Mouse (Mus musculus): ENCODE data around the gene Adamtsl5. TPM values are rescaled to one million over a fixed set of nuclear protein-coding genes. Genes with fewer than 3 reads are reported as not detected.

The Adamtsl5 gene
- total RNA-seq, 2 experiments from 2014 or later, result 7.5 to 10.0 TPM

DNA sequence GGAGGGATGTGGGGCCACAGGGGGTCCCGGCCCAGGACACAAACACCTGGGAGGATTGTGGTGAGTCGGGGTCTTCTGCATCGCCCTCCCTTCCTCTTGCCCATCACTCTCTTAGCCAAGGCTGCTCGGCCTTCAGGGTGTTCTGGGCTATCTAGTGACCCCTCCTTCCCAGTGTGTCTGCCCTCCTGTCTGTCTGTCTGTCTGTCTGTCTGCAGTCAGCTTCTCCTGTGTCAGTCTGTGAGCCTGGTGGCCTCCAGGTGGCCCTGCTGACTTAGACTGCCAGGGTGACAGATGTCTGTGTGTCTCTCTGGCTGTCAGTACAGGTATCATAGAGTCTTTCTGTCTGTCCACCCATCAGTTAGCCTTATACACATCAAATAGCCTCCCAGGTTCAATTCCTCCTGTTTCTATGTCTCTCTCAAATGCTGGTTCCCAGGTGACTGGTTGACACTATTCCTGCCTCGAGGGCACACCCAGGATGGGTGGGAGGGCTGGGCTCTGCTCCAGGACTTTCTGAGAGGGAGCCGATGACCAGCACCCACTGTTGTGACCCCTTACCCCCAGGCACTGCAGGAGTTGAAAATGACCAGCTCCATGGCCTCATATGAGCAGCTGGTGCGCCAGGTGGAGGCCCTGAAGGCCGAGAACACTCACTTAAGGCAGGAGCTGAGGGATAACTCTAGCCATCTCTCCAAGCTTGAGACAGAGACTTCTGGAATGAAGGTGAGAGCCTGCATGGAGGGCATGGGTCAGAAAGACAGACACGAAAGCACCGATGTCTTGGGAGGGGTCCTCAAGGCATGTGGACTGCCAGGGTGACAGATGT, 46.7 kb downstream of the Adamtsl5 start:
- intact Hi-C loops (cut with DNase I), result no loop called here
- DNase-seq (ENCODE audit: low spot score in 2 of 2), result no peak

DNA sequence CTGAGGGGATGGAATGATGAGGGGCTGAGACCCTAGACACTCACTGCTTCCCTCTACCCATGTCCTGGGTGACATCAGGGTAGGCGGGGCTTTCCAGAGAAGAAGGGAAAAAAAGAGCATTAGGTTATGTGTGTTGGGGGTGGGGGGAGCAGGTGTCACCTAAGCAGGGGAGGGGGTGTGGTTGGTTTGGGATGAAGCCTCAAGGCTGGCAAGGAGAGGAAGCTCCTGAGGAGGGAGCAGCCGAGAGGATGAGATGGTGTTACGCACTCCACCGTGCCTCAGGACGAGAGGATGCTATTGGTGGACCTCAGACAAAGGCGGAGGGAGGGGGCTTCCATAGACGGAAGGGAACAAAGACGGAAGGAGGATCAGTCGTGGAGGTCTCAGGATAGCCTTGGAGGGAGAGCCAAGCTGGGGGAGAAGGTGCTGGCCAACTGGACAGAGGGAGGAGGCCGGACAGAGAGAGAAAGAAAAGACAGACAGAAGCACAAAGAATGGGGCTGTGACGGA, 47.5 kb downstream of the Adamtsl5 start:
- intact Hi-C loops (cut with DNase I), result no loop called here
- DNase-seq (ENCODE audit: low spot score in 2 of 2), result no peak

DNA sequence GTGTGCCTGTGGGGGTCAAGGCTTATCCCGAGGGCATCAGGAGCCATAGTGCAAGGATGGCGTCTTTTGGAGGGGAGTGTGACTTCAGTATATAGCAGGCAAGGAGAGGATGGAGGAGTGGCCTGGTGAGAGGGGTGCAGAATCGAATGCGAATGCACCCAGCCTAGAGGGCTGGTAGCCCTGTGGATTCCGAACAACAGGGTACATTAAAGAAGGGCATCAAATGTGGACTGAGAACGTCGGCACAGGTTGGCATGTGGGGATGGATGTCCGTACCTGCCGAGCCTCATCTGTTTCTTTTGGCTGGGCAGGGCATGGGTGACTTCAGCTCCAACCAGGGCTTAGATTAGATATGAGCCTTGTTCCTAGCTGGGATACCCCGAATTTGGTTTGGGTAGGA, 48.4 kb downstream of the Adamtsl5 start:
- intact Hi-C loops (cut with DNase I), result no loop called here
- no peak for DNase-seq (ENCODE audit: low spot score in 2 of 2)

DNA sequence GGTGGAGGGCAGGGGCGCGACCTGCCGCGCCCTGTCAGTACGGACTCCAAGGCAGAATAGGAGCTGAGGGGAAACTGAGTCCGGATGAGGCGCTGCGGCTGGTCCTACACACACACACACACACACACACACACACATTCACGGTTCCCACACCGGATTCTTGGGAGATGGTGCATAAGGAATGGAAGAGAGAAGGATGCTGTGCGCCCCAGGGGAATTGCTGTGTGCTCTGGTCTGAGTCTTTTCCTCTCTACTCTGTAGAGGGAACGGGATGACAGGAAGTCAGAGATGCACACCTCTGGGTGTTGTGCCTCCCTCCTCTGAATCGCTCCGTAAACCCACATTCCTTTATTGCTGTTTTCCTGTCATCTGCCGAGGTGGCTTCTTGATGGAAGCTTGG, 48.9 kb downstream of the Adamtsl5 start:
- intact Hi-C loops (cut with DNase I), result no loop called here

DNA sequence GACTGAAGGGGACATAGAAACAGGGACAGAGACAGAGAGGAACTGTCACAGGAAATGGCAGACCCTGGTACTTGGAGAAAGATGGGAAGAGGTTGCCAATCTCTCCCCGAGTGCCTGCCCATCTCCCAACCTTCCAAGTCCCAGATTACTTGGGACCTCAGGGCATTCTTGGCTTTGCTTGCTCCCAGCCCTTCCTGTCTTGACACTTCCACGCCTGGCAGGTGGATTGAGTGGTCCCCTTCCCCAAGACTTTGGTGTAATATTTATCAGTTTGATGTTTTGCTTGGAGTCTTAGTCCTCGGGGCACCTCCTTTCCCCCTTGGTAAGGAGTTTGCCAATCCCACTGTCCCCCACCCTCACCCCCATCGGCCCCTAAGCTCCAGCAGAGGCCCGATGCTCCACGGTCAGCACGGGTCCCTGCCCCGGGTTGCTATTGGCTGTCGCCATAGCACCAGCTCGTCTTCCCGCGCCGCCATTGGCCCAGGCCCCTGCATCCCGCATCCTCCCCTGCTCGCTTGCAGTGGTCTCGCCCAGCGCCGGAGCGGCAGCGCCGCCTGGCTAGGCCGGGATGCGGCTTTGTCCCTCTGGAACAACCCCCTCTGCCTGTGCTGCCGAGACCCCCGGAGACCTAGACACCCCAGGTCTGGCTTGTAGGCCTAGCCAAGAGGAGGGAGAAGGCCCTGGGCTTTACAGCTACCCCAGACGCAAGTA, 49.5 kb downstream of the Adamtsl5 start:
- intact Hi-C loops (cut with DNase I), result no loop called here
- peak; percentile 90 to 93 for DNase-seq (ENCODE audit: low spot score in 2 of 2)

More for the DNA sequence above, 48.9 kb downstream of the Adamtsl5 start:
- DNase-seq (ENCODE audit: low spot score in 2 of 2), result no peak

DNA sequence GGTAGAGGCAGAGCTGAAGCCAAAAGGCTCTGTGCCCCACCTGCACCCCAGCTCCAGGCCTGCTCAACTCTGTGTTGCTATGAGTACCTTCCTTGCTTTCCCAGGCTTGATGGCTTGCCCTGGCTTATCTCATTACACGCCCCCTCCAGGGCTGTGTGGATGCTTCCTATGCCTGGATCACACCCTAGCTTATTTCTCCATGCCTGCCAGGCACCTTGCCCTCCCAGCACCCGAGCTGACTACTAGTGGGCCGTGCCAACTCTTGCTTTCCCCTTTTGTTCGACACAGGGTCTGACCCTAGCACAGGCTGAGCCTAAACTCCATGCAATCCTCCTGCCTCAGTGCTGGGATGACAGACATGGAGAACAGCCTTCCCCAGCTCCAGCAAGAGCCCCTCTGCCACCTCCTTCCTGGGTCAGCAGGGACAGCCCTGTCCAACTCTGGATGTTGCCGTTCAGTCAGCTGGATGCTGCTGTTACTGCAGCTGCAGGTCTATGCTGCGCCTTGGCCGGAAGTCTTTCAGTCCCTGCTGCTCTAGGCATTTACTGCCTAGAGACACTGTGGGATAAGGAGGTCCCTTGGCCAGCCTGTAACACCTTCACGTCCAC, 50.6 kb downstream of the Adamtsl5 start:
- no peak for DNase-seq (ENCODE audit: low spot score in 2 of 2)
- intact Hi-C loops (cut with DNase I), result no loop called here

DNA sequence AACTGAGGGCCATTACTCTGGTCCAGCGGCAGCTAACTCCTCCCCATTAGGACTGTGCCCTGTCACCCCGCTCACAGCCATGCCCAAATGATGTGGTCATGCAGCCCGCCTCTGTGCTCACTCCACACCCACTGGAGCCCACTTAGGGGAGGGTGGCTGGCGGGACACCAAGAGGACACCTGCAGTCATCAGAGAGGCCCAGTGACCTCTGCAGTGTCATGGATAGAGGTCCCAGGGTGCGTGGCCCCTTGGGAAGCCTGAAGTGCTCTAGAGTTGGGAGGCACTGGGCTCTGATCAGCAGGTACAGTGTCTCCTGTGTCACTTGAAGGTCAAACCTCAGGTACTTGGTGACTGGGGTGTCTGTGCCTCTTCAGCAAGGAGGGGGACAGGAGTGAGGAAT, 51.4 kb downstream of the Adamtsl5 start:
- peak in 1 of 2 experiments; percentile 14 for DNase-seq (ENCODE audit: low spot score in 2 of 2)
- intact Hi-C loops (cut with DNase I), result no loop called here

DNA sequence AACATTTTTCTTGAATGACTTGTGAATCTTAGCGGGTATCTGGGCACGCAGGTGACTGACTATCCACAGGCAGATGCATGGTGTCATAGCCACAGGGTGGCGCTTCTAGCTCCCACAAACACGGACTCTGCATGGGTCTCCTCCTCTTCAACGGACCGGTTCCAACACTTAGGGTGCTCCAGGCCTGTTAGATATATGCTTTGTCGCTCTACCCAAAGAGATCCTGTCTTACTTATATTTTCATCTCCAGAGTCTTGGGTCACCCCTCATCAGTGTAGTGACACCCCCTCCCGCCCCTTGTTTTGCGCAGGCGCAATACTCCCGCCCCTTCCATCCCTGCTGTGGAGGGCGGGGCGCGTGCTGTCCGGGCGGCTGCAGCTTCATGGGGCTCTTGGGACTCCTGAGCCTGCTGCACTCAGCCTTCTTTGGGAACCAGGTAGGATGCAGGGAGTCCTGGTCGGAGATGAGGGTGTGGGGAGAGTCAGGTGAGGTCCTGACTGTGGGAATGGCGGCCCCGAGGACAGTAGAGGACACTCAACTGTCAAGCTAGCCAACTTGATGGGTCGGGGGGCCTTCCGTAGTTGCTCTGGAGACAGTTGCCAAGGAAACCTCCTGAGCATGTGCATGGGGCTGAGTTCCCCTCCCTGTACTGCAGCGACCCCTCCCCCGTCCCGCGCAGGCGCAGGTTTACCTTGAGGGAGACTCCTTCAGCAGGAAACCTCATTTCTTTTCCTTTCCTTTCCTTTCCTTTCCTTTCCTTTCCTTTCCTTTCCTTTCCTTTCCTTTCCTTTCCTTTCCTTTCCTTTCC, 52.4 kb downstream of the Adamtsl5 start, which contains the start of gene Apc2:
Gene Apc2 (plus strand): TSS at position 360 of the 808 bp plus-strand sequence.
- intact Hi-C loops (cut with DNase I), result no loop called here
- peak; percentile 81 for DNase-seq (ENCODE audit: low spot score in 2 of 2)

DNA sequence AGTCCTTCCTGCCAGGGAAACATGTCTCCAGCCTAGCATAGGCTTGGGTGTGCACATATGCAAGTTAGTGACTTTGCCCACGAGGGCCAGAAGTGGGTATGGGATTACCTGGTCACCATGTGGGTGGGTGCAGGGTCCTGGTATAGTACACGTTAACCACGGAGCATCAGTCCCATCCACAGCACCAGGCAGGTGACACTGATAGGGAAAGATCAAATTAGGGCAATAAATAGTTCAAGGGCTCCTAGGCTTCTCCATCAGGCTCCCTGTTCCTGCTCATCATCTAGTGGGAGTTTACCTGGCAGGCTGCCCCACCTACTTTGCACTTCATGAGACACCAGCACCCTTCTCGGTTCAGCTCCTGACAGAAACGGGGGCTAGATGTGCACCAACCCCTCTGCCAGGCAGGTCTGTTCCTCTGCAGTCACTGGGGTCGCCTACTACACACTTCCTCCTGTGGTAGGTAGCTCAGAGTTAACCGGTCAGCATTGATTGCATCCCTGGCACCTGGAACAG, 53.4 kb downstream of the Adamtsl5 start:
- intact Hi-C loops (cut with DNase I), result no loop called here
- no peak for DNase-seq (ENCODE audit: low spot score in 2 of 2)

DNA sequence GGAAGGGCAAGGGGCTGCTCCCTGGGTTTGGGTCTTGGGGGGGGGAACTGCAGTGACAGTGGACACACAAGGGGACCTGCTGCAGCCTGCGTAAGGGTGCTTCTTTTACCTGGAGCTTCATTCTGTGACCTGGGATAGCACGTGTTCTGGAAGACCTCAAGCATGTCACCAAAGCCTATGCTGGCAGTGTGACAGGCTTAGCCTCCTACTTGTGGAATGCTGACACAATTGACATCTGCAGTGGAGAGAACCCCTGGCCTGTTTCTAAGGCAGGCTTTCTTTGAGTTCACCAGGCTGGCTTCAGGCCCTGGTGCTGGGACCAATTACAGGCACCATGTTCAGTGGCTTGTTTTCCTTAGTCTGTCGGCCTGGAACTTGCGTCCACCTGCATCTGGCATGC, 53.9 kb downstream of the Adamtsl5 start:
- intact Hi-C loops (cut with DNase I), result no loop called here
- no peak for DNase-seq (ENCODE audit: low spot score in 2 of 2)

DNA sequence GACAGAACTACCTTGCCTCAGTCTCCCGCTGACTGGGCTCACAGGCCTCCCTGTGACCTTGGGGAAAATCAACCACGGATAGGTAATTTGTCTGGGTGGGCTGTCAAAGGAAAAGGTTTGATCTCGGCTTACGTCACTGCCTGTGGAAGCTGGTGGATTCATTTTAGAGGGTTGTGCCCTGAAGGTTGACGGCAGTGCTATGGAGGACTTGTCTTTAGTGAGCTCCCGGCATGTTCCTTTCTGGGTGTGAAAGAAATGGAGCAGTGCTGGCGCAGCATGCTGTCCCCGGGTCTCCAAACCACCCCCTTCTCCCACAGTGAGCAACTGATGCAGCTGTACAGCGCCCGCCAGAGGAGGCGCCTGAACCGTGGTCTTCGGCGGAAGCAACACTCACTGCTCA, 54.9 kb downstream of the Adamtsl5 start:
- intact Hi-C loops (cut with DNase I), result no loop called here
- DNase-seq (ENCODE audit: low spot score in 2 of 2), result no peak

DNA sequence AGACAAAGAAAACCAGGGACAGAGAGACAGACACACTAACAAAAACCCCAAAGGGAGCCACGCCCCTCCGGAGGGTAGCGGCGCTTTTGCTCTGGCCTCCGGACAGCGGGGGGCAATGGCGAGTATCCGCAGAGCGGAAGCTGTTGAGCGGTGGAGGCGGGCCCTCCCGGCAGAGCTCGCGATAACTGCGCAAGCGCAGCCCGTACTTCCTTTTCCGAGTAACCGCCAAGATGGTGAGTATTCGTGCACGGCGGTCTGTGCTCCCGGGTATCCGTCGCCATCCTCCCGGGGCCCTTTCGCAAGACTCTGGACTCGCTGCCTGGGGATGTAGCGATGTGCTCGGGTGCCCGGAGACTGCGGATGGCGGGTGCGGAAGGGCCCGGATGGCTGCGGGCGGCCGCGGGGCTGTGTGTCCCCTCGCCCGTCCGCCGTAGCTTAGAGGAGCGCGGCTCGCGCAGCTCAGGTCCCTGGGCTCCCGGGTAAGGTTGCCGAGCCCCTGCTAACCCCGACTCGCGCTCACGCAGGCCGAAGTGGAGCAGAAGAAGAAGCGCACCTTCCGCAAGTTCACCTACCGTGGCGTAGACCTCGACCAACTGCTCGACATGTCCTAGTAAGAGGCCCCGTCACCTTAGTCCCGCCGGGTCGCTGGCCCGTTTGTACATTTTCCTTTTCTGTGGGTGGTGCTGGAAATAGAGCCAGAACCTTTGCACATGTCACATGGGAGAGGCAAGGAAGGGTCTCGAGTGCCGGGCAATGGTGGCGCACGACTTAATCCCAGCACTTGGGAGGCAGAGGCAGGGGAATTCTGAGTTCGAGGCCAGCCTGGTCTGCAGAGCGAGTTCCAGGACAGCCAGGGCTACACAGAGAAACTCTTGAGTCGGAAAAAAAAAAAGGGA, 55.7 kb downstream of the Adamtsl5 start, which contains the start of gene Rps15:
Gene Rps15 (plus strand): TSS at position 203 of the 896 bp plus-strand sequence.
- intact Hi-C loops (cut with DNase I), result no loop called here
- DNase-seq (ENCODE audit: low spot score in 2 of 2), result peak; percentile 92

Small RNAs within 50 kb of the gene (microRNA-seq; reads per million reads assigned to microRNA genes)
- gene Gm22721, result not detected

Other genes with a start within 250 kb of the Adamtsl5 start
- gene Sbno2, start 242.8 kb downstream of the Adamtsl5 start, total RNA-seq (2021), result 10 to 100 TPM; 14.5 to 25.5 TPM
- gene Stk11, start 232.6 kb downstream of the Adamtsl5 start, total RNA-seq (2021), result 100 to 1,000 TPM in 1 of 2 experiments, 10 to 100 TPM in 1; 94.4 to 100 TPM
- 100 to 1,000 TPM; 334 to 384 TPM for gene Atp5d, start 209.8 kb downstream of the Adamtsl5 start, total RNA-seq (2021)
- 100 to 1,000 TPM; 431 to 463 TPM for gene Cbarp, start 207.6 kb downstream of the Adamtsl5 start, total RNA-seq (2021)
- gene Midn, start 200.1 kb downstream of the Adamtsl5 start, total RNA-seq (2021), result 10 to 100 TPM; 76.2 to 78.8 TPM
- 10 to 100 TPM; 94.7 to 96.7 TPM for gene Cirbp, start 182.4 kb downstream of the Adamtsl5 start, total RNA-seq (2021)
- 1 to 10 TPM; 7.5 to 7.6 TPM for gene 1600002K03Rik, start 175.5 kb downstream of the Adamtsl5 start, total RNA-seq (2021)
- gene Efna2, start 168.9 kb downstream of the Adamtsl5 start, total RNA-seq (2021), result 1 to 10 TPM; 8.9 to 9.0 TPM
- gene Mum1, start 122.0 kb downstream of the Adamtsl5 start, total RNA-seq (2021), result 10 to 100 TPM; 35.9 to 43.8 TPM
- 100 to 1,000 TPM; 185 to 213 TPM for gene Ndufs7, start 99.3 kb downstream of the Adamtsl5 start, total RNA-seq (2021)
- 10 to 100 TPM; 22.5 to 43.9 TPM for gene Gamt, start 87.4 kb downstream of the Adamtsl5 start, total RNA-seq (2021)
- 10 to 100 TPM; 71.7 to 99.0 TPM for gene Dazap1, start 86.9 kb downstream of the Adamtsl5 start, total RNA-seq (2021)
- 100 to 1,000 TPM; 799 to 946 TPM for gene Rps15, start 56.0 kb downstream of the Adamtsl5 start, total RNA-seq (2021)
- 100 to 1,000 TPM; 105 to 116 TPM for gene Apc2, start 52.4 kb downstream of the Adamtsl5 start, total RNA-seq (2021)
- 10 to 100 TPM; 26.6 to 30.1 TPM for gene 2310011J03Rik, start 27.9 kb downstream of the Adamtsl5 start, total RNA-seq (2021)
- 1 to 10 TPM; 4.9 to 6.2 TPM for gene Pcsk4, start 18.9 kb downstream of the Adamtsl5 start, total RNA-seq (2021)
- gene Reep6, start 18.5 kb downstream of the Adamtsl5 start, total RNA-seq (2021), result 10 to 100 TPM; 10.6 to 11.5 TPM
- 10 to 100 TPM; 16.9 to 33.1 TPM for gene Plk5, start 8.0 kb upstream of the Adamtsl5 start, total RNA-seq (2021)
- gene Mex3d, start 39.2 kb upstream of the Adamtsl5 start, total RNA-seq (2021), result 10 to 100 TPM; 18.1 to 23.4 TPM
- gene Mbd3, start 51.1 kb upstream of the Adamtsl5 start, total RNA-seq (2021), result 100 to 1,000 TPM; 147 to 150 TPM
- 100 to 1,000 TPM; 411 to 444 TPM for gene Uqcr11, start 58.4 kb upstream of the Adamtsl5 start, total RNA-seq (2021)
- 10 to 100 TPM; 26.0 to 28.3 TPM for gene Tcf3, start 85.2 kb upstream of the Adamtsl5 start, total RNA-seq (2021)
- not detected for gene Onecut3, start 146.4 kb upstream of the Adamtsl5 start, total RNA-seq (2021)
- gene Atp8b3, start 190.7 kb upstream of the Adamtsl5 start, total RNA-seq (2021), result under 1 TPM; 0.20 to 0.27 TPM
- gene Rexo1, start 213.1 kb upstream of the Adamtsl5 start, total RNA-seq (2021), result 10 to 100 TPM; 43.5 to 56.8 TPM
- 10 to 100 TPM; 51.6 to 54.2 TPM for gene Klf16, start 228.9 kb upstream of the Adamtsl5 start, total RNA-seq (2021)
- 100 to 1,000 TPM; 181 to 238 TPM for gene Abhd17a, start 241.9 kb upstream of the Adamtsl5 start, total RNA-seq (2021)

All from left cerebral cortex, postnatal 36 days (tissue).